Mouse (Mus musculus) bone marrow, adult 2 months (tissue): ENCODE data around the gene Mylip.

ENCODE experiments used
- CTCF ChIP-seq: fragments of 200-500 bp; IDR thresholded peaks from 2 replicates; pipeline ENCODE4 v1.5.1; 2011; ENCODE audit warnings: low read length, control low read depth; ENCODE audit not compliant: control insufficient read depth, insufficient read depth
- POLR2A ChIP-seq: fragments of 200-500 bp; IDR thresholded peaks from 2 replicates; pipeline ENCODE4 v1.6.1; 2011; ENCODE audit warnings: low read depth, mild to moderate bottlenecking, control low read depth, low read length, borderline replicate concordance; ENCODE audit not compliant: control insufficient read depth

DNA sequence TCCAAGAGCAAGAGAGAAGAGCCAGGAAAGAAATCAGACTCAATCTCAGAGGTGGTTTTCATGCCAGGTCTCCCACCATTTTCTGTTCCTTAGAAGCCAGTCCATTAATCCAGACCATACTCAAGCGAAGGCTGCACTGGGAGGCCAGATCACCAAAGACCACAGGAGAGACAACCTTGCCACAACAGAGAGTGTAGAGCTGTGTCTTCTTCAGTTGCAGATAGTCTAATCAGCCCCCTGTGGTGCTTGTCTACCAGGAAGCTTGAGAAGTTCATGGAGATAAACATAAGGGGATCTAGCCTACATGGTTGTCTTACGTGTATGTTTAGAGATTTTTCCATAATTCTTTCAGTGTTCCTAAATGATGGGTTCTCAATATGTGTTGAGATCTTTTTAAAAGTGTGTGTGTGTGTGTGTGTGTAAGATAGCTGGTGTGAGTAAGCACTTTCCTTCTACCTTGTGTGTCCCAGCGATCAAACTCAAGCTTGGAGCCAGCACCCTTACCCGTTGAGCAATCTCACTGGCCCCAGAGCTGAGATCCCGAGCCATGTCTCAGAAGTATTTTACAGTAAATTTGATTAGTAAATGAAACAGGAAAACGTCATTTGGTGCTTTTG is 15.8 kb downstream of the Mylip start:
- TF ChIP-seq CTCF = no peak
- TF ChIP-seq POLR2A = no peak
